Mouse (Mus musculus): ENCODE results near the gene N4bp2l1.

Gene N4bp2l1

GRCm38 (mm10) chr5:150598202-150599119 is 1.5 kb upstream of the N4bp2l1 start:
- no peak for DNase-seq (ENCODE audit: low spot score)

GRCm38 (mm10) chr5:150595366-150596016 is 1.5 kb downstream of the N4bp2l1 start:
- DNase-seq (ENCODE audit: low spot score): no peak

GRCm38 (mm10) chr5:150594649-150595339 is 2.2 kb downstream of the N4bp2l1 start:
- no peak for DNase-seq (ENCODE audit: low spot score)

GRCm38 (mm10) chr5:150593756-150594648 is 3.0 kb downstream of the N4bp2l1 start:
- DNase-seq (ENCODE audit: low spot score): peak; percentile 44

GRCm38 (mm10) chr5:150592904-150593755 is 3.9 kb downstream of the N4bp2l1 start:
- no peak for DNase-seq (ENCODE audit: low spot score)

GRCm38 (mm10) chr5:150592186-150592903 is 4.6 kb downstream of the N4bp2l1 start:
- no peak for DNase-seq (ENCODE audit: low spot score)

DNA sequence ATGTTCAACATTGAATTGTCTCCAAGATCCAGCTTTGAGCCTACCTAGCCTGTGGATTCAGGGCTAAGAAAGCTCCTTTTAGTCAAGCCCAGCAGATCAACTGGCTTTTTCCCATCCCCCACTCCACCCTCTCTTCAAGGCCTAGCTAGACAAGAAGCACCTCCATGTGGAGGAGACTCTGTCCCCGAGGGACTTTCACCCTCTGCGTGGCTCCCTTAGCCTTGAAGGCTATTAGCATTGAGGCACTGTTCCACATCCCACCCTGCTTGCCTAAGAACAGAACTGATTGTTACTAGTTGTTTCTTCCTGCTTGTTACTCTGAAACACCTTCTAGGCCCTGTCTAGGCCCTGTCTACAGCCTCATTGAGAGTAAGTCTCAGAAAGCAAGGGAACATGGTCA is 7.0 kb downstream of the N4bp2l1 start:
- DNase-seq (ENCODE audit: low spot score): no peak

GRCm38 (mm10) chr5:150584337-150584729 is 12.7 kb downstream of the N4bp2l1 start:
- no peak for DNase-seq (ENCODE audit: low spot score)

DNA sequence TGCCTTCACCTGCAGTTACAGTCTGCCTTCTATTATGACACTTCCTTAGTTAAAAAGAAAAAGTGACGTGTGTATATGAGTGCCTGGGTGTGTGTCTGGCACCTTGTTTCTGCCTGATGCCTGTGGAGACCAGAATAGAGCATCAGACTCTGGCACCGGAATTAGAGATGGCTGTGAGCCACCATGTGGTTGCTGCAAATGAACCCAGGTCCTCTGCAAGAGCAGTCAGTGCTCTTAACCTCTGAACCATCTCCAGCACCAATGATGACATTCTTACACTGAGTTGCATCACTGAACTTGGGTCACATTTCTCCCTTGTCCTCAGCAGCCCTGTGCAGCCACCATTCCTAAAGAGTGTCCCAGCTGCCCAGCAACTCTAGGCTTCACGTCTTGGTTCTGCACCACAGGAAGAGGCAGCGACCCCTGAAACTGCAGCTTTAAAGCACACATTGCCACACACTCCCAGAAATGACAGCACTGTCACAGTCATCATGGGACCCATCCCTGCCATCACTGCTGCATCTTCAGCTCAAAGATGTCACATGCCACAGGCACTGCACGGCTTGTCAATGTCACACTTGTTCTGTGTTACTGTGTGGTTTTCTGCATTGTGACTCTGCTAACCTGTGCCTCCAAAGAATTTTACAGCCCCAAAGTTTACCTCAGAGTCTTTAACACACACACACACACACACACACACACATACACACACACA is 13.2 kb downstream of the N4bp2l1 start:
- DNase-seq (ENCODE audit: low spot score): no peak

DNA sequence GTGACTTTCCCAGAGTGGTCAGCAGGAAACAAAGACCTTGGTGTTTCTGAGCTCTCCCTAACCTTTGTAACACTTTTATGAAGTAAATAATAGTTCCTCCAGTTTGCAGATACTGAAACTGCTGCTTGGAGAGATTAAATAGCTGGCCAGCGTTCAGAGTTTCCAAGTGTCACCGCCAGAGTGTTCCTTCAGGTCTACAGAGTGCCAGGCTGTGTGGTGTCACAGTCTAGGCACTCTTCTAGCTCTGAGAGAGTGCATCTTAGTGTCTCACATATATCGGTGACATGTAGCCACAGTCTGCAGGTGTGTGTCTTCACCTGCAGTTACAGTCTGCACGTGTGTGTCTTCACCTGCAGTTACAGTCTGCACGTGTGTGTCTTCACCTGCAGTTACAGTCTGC is 13.8 kb downstream of the N4bp2l1 start:
- DNase-seq (ENCODE audit: low spot score): no peak

GRCm38 (mm10) chr5:150581180-150581579 is 15.8 kb downstream of the N4bp2l1 start:
- peak; percentile 57 for DNase-seq (ENCODE audit: low spot score)

DNA sequence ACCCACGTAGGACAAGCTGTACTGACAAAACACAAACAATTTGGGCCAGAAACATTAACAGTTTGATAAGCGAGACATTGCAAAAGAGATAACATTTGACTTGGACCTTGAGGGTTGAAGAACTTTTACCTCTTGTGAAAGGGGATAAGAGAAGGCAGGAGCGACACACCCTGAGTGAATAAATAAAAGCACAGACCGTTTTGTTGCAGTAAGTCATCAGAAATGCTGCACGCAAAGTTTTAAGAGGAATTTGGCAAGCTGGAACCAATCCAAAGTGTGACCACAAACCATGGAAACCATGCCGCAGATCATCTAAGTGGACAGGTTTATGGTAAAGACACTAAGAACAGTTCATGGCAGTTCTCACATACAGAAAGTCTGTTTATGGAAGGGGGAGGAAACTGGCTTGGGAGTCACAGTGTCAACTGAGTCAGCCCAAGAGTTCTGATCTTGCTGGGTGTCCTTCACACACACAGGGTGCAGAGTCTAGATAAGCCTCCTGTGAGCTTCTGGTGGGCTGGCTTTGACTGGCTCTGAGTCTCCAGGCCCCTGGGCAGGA is 18.3 kb downstream of the N4bp2l1 start:
- DNase-seq (ENCODE audit: low spot score): no peak

GRCm38 (mm10) chr5:150576832-150577231 is 20.2 kb downstream of the N4bp2l1 start:
- no peak for DNase-seq (ENCODE audit: low spot score)

DNA sequence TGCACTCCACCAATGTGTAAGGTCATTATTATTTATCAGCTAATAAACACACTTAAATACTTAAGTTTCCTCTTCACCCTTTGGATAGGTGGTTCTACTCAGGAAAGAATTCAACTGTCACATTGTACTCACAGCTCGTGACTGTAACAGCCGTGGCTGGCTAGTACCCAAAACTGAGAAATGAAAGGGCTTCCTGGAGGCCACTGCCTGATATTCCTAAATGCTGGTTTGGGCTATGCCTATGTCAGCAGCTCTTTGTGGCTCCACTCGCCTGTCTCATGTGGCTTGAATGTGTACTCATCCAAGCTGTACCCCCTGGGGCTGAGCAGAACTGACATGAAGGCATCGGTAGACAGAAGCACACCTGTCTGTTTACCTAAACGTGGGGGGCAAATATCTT is 22.1 kb downstream of the N4bp2l1 start:
- no peak for DNase-seq (ENCODE audit: low spot score)

- DNase-seq (ENCODE audit: low spot score): no peak
These were observed 22.6 kb downstream of the N4bp2l1 start for GRCm38 (mm10) chr5:150574403-150574802.

DNA sequence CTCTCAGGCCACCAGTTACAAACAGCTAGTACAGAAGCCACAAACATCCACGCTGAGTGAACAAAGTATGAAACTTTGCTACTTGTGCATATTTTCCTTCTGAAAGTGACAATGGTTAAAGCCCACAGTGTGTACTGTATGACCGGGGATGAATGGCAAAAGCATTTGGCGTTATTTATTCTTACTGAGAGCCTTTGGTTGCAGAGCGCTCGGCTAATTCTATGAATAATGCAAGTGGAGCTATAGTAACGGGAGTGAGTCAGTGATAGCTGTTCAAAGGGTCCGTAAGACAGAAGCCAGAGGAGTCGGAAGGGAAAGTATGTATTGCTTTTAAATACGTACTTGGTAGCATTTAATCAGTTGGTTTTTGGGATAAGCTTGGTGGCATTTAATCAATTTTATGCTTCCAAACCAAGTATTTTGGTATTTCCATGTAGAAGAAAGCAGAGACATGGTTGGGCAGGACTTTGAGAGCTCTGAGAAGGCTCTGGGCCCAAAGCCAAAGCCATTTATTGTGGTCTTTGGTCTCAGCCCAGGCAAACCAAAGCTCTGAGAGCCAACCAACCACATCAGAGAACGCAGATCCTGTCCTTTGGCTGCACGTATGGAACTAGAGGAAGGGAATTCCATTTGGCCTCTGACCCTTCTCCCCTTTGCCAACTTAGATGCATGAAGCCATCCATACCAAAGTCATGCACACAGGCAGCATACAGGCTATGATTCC is 26.3 kb downstream of the N4bp2l1 start:
- DNase-seq (ENCODE audit: low spot score): no peak

DNA sequence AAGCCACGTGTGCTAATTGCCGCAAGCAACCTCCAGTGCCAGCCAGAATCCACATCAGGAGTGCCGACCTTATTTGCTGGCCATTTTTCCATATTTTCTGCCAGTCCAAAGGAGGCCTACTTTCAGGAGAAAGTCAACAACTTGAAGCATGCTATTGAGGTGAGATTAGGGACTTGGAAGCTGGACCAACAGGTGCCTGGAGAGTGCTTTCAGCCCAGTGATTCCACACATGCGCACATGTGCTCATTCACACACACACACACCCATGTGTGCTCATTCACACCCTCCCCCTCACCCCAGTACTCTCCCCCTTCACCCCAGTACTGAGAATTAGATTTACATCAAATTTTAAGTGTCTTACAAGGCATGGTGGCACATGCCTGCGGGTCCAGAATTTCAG is 30.0 kb downstream of the N4bp2l1 start:
- DNase-seq (ENCODE audit: low spot score): no peak

DNA sequence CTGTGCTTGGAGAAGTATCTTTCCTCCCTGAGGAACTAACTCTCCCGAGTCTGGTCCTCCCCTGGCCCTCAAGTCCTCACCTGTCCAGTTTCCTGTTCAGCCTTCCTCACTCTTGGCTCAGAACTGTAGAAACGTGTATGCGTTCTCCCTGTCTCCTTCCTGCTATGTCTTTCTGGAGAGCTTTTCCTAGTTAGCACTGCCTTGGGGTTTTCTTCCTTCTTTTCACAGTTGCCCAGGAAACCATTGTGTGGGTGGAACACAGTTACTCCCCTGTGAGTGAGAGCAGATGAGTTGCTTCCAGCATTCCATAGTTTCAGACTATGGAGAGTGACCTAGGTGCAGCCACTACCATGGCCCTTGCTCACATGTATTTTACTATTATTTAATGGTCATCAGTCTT is 30.8 kb downstream of the N4bp2l1 start:
- DNase-seq (ENCODE audit: low spot score): no peak
